Mouse (Mus musculus) intestine, embryonic 16.5 days (tissue): Measurements from ENCODE around the gene Lim2. TPM values are rescaled to one million over a fixed set of nuclear protein-coding genes. Genes with fewer than 3 reads are reported as not detected.
A peak's percentile ranks its signal among the peaks of the same experiment; 100 is the strongest.

Source experiments
- ATAC-seq: fragments of 200-750 bp; cut with Nextera tagmentation; 2 replicates; pipeline ENCODE4 v1.8.0; 2017; ENCODE audit warnings: moderate TSS enrichment, moderate library complexity
- H3K27ac ChIP-seq: fragments of 300-500 bp; sonication (generic); 2 replicates; pipeline ENCODE4 v1.5.1; 2014; ENCODE audit warnings: mild to moderate bottlenecking, low read length
- H3K27me3 ChIP-seq: fragments of 300-500 bp; sonication (generic); replicated peaks from 2 replicates; pipeline ENCODE4 v1.6.1; 2014; ENCODE audit warnings: low read length, control low read depth, mixed read lengths; ENCODE audit not compliant: control insufficient read depth, insufficient read depth
- H3K36me3 ChIP-seq: fragments of 300-500 bp; sonication (generic); 2 replicates; pipeline ENCODE4 v1.6.1; 2014; ENCODE audit warnings: low read length, control low read depth; ENCODE audit not compliant: control insufficient read depth, insufficient read depth
- H3K4me1 ChIP-seq: fragments of 300-500 bp; sonication (generic); 2 replicates; pipeline ENCODE4 v1.6.1; 2014; ENCODE audit warnings: low read length, control low read depth, mixed read lengths; ENCODE audit not compliant: control insufficient read depth, insufficient read depth
- H3K4me2 ChIP-seq: fragments of 300-500 bp; sonication (generic); 2 replicates; pipeline ENCODE4 v1.6.1; 2014; ENCODE audit warnings: low read depth, low read length, control low read depth
- H3K4me3 ChIP-seq: fragments of 300-500 bp; sonication (generic); 2 replicates; pipeline ENCODE4 v1.5.1; 2014; ENCODE audit warnings: mild to moderate bottlenecking, low read length
- H3K9ac ChIP-seq: fragments of 300-500 bp; sonication (generic); 2 replicates; pipeline ENCODE4 v1.6.1; 2014; ENCODE audit warnings: low read depth, low read length
- H3K9me3 ChIP-seq: fragments of 300-500 bp; sonication (generic); 2 replicates; pipeline ENCODE4 v1.6.1; 2016; ENCODE audit warnings: low read length, control low read depth; ENCODE audit not compliant: control insufficient read depth
- WGBS: fragments of 180-500 bp; shearing (Covaris S2); extraction: QIAGEN DNeasy Blood & Tissue Kit; methylation state at CpG from one replicate; pipeline ENCODE4 v1.1.7; 2014; 5-methylcytosine and 5-hydroxymethylcytosine counted together
- polyA plus RNA-seq: library from polyadenylated mRNA; unstranded; fragments of >200 nt; fragmentation: Nextera tagmentation; extraction: Ambion mirVana; gene quantifications from 2 replicates; pipeline ENCODE4 v1.2.1, GENCODE M21; 2015

Lim2 gene
- polyA plus RNA-seq, 1 experiment from 2014 or later = 0.61 TPM

- no peaks in the 10 kb centered on the region for H3K4me1 ChIP-seq
- H3K4me3 ChIP-seq = no peak overlapping the region
- H3K27ac ChIP-seq = no peak overlapping the region
- WGBS = 14% methylated on average over 11 of the region's 11 CpGs
- H3K4me2 ChIP-seq = no peak overlapping the region
- H3K9me3 ChIP-seq = no peaks in the 10 kb centered on the region
- no peaks in the 10 kb centered on the region for H3K27me3 ChIP-seq
- no peak overlapping the region for H3K9ac ChIP-seq
- H3K36me3 ChIP-seq = no peaks in the 10 kb centered on the region
- peak; percentile 96 for ATAC-seq
Measured at GRCm38 (mm10) chr7:43422995-43423617, 4.4 kb upstream of the Lim2 start.

DNA sequence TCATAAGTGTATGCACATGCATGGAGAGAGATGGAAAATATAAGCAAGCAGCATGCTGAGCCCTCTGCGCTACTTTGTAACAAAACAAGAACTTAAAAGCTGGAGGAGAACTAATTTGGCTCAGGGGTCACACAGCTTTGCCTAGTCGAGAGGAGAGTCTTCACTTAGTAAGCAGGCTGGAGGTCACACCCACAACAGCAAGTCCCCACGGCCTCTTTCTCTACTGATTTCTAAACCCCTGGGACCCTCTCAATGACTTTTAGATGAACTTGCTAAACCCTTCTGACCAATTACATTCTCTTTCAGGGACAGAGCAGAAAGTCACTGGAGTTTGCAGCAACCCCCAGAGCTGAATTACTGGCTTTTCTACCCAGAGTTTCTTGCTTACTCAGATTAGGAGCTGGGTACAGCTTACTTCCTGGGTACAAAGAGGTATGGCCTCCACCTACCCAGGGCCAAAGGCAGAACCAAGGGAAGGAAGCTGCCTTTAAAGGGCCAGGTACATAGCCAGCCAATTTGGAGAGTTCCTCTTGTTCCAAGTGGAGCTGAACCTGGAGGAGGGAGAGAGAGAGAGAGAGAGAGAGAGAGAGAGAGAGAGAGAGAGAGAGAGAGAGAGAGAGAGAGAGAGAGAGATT lies 3.4 kb upstream of the Lim2 start:
- no peak overlapping the region for H3K4me3 ChIP-seq
- no peaks in the 10 kb centered on the region for H3K4me1 ChIP-seq
- H3K4me2 ChIP-seq = no peak overlapping the region
- ATAC-seq = no peak
- no peaks in the 10 kb centered on the region for H3K36me3 ChIP-seq
- no peaks in the 10 kb centered on the region for H3K27me3 ChIP-seq
- WGBS = 68% methylated on average over 3 of the region's 3 CpGs
- no peak overlapping the region for H3K27ac ChIP-seq
- H3K9me3 ChIP-seq = no peaks in the 10 kb centered on the region
- H3K9ac ChIP-seq = no peak overlapping the region

- Histone ChIP-seq H3K27me3 (no peaks in the 10 kb centered on the region), H3K9ac (no peak overlapping the region), H3K4me3 (no peak overlapping the region), H3K27ac (no peak overlapping the region), H3K36me3 (no peaks in the 10 kb centered on the region), H3K4me1 (no peaks in the 10 kb centered on the region), H3K4me2 (no peak overlapping the region), H3K9me3 (0 out of 2 replicates have a peak, but pooled peaks cover 5% of the 10 kb centered on the region)
- WGBS = 35% methylated on average over 4 of the region's 4 CpGs
- peak; percentile 79 for ATAC-seq
Measured at GRCm38 (mm10) chr7:43429500-43429899, 2.0 kb downstream of the Lim2 start.

DNA sequence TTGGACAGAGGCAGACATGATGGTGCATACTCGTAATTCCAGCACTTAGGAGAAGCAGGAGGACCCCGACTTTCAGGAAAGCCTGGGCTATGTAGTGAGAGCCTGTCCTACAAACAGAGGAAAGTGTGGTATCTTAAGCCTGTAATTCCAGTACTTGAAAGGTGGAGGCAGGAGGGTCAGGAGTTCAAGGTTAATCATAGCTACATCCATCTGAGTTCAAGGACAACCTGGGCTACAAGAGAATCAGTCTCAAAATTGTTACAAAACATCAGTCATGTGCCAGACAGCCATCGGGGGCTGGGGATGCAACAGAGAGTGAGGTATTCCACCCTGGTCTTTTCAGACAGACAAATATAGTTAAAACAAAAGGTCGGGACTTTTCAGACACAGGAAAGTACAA lies 5.4 kb downstream of the Lim2 start:
- H3K4me2 ChIP-seq = no peak overlapping the region
- H3K9me3 ChIP-seq = 0 out of 2 replicates have a peak, but pooled peaks cover 5% of the 10 kb centered on the region
- H3K9ac ChIP-seq = no peak overlapping the region
- H3K36me3 ChIP-seq = no peaks in the 10 kb centered on the region
- no peak overlapping the region for H3K27ac ChIP-seq
- no peaks in the 10 kb centered on the region for H3K4me1 ChIP-seq
- H3K27me3 ChIP-seq = no peaks in the 10 kb centered on the region
- 74% methylated on average over 4 of the region's 4 CpGs for WGBS
- ATAC-seq = no peak
- no peak overlapping the region for H3K4me3 ChIP-seq

GRCm38 (mm10) chr7:43434676-43435075 lies 7.2 kb downstream of the Lim2 start:
- no peaks in the 10 kb centered on the region for H3K27me3 ChIP-seq
- no peak overlapping the region for H3K4me2 ChIP-seq
- no peak overlapping the region for H3K4me3 ChIP-seq
- H3K36me3 ChIP-seq = no peaks in the 10 kb centered on the region
- H3K27ac ChIP-seq = no peak overlapping the region
- no peak for ATAC-seq
- no peak overlapping the region for H3K9ac ChIP-seq
- 90% methylated on average over 5 of the region's 5 CpGs for WGBS
- H3K4me1 ChIP-seq = no peaks in the 10 kb centered on the region
- 0 out of 2 replicates have a peak, but pooled peaks cover 5% of the 10 kb centered on the region for H3K9me3 ChIP-seq

DNA sequence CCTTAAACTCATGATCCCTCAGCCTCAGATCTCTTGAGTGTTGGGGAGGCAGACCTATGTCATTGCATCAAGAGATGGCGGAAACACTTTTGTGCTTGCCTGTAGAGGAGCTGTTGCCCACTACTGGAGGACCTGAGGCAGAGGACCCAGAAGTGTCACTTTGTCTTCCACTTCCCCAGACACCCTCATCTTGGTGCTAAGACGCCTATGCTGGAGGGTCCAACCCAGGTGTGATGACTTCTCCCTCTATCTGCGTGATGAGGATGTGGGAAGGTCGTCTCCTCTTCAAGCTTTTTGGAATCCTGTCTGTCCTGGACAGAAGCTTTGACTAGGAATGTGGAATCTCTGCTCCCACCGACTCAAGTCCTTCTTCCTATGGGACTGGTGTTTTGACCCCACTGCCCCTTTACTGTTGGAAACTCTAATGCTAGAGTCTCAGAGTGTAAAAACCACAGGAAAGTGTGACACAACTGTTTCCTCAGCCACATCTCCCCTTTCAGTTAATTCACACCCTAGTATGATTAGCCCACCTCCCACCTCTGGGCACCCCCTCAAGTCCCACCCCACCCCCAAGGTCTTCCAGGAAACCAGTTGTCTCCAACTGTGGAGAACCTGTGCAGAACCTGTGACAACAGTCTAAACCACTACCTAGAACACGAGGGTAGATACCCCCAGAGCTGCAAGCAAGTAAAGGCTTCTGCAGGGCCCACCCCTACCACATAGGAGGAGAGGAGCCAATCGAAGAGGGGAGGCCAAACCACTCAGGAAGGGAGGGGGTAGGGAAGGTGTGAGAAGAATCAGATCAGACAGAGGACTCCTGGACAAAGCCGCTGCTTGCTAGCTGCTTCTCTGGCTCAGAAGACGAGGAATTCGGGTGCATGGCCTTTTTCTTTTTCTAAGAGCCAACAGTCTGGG lies 9.1 kb downstream of the Lim2 start, which contains the start of gene Nkg7:
Nkg7 (plus strand) TSS at position 733 of the 915 bp plus-strand sequence.
- Histone ChIP-seq H3K9me3 (0 out of 2 replicates have a peak, but pooled peaks cover 5% of the 10 kb centered on the region), H3K36me3 (no peaks in the 10 kb centered on the region), H3K27me3 (no peaks in the 10 kb centered on the region), H3K4me3 (no peak within 1 kb of the TSS), H3K27ac (no peak within 1 kb of the TSS), H3K4me2 (no peak within 1 kb of the TSS), H3K4me1 (no peaks in the 10 kb centered on the region), H3K9ac (no peak within 1 kb of the TSS)
- ATAC-seq = no peak
- 71% methylated on average over 10 of the region's 10 CpGs for WGBS

- WGBS = 74% methylated on average over 4 of the region's 4 CpGs
- Histone ChIP-seq H3K4me2 (no peak overlapping the region), H3K27ac (no peak overlapping the region), H3K9ac (no peak overlapping the region), H3K4me3 (no peak overlapping the region), H3K27me3 (no peaks in the 10 kb centered on the region), H3K4me1 (peaks cover 9% of the 10 kb centered on the region; the same call in 1 of the 2 replicates), H3K9me3 (no peaks in the 10 kb centered on the region), H3K36me3 (no peaks in the 10 kb centered on the region)
- ATAC-seq = no peak
Measured at GRCm38 (mm10) chr7:43438611-43439010, 11.1 kb downstream of the Lim2 start.

GRCm38 (mm10) chr7:43440482-43440881 lies 13.0 kb downstream of the Lim2 start, which contains the start of gene Cldnd2:
TSS of gene Cldnd2 (plus strand) at chr7:43440782.
- Histone ChIP-seq H3K4me3 (no peak within 1 kb of the TSS), H3K27me3 (no peaks in the 10 kb centered on the region), H3K4me2 (no peak within 1 kb of the TSS), H3K9ac (no peak within 1 kb of the TSS), H3K4me1 (peaks cover 18% of the 10 kb centered on the region), H3K36me3 (no peaks in the 10 kb centered on the region), H3K9me3 (no peaks in the 10 kb centered on the region), H3K27ac (no peak within 1 kb of the TSS)
- ATAC-seq = no peak
- 82% methylated on average over 6 of the region's 6 CpGs for WGBS

DNA sequence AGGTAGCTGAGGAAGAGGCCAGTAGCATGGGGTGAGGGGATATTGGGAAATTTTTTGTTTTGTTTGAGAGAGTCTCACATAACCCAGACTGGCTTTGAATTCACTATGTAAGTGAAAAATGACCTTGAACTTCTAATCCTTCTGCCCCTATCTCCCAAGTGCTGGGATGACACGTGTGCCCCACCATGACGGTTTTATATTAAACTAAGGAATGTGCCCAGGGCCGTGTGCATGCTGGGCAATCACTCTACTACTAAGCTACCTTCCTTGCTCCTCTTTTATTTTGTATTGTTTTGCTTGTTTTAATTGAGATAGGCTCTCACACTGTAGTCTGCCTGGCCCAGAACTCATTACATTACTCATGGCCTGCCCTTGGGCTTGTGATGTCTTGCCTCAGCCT lies 13.6 kb downstream of the Lim2 start:
- no peaks in the 10 kb centered on the region for H3K36me3 ChIP-seq
- H3K9ac ChIP-seq = no peak overlapping the region
- no peak overlapping the region for H3K4me3 ChIP-seq
- H3K27ac ChIP-seq = no peak overlapping the region
- WGBS = 75% methylated on average over 3 of the region's 3 CpGs
- no peaks in the 10 kb centered on the region for H3K9me3 ChIP-seq
- H3K4me1 ChIP-seq = peaks cover 18% of the 10 kb centered on the region
- H3K27me3 ChIP-seq = no peaks in the 10 kb centered on the region
- no peak for ATAC-seq
- no peak overlapping the region for H3K4me2 ChIP-seq
